Mouse (Mus musculus) MEL (cell line): Measurements from ENCODE around the gene Hps1. TPM values are rescaled to one million over a fixed set of nuclear protein-coding genes. Genes with fewer than 3 reads are reported as not detected.
A peak's percentile ranks its signal among the peaks of the same experiment; 100 is the strongest.

Experiments used
- DNase-seq: peaks from one replicate; pipeline ENCODE4 v3.0.0; 2011; ENCODE audit warnings: low read depth, low spot score
- H3K27ac ChIP-seq: 2 replicates; pipeline ENCODE4 v1.5.1; 2012; ENCODE audit warnings: low read depth, mild to moderate bottlenecking, control low read depth, low read length, moderate library complexity; ENCODE audit not compliant: control insufficient read depth
- H3K27me3 ChIP-seq, 2 experiments: fragments of 150-350 bp in 1 of 2; sonication (generic) in 1 of 2; 2 replicates each; pipeline ENCODE4 v1.6.1; 2012; ENCODE audit warnings: low read length in 2 of 2, mild to moderate bottlenecking in 2 of 2, improper control_type of control experiment in 1 of 2, moderate library complexity in 1 of 2; ENCODE audit not compliant: insufficient read depth in 2 of 2, control insufficient read depth in 1 of 2
- H3K36me3 ChIP-seq, 2 experiments: 2 replicates each; pipeline ENCODE4 v1.6.1; 2012 to 2014; ENCODE audit warnings: low read length in 2 of 2, improper control_type of control experiment in 1 of 2, inconsistent platforms in 1 of 2, mild to moderate bottlenecking in 1 of 2; ENCODE audit not compliant: insufficient read depth in 2 of 2, control insufficient read depth in 1 of 2
- H3K4me1 ChIP-seq, 2 experiments: fragments of 150-350 bp in 1 of 2; sonication (generic) in 1 of 2; 2 replicates each; pipeline ENCODE4 v1.6.1; 2012; ENCODE audit warnings: low read length in 2 of 2, improper control_type of control experiment in 1 of 2, mild to moderate bottlenecking in 1 of 2; ENCODE audit not compliant: insufficient read depth in 2 of 2, control insufficient read depth in 1 of 2
- H3K4me3 ChIP-seq, 2 experiments: fragments of 150-350 bp in 1 of 2; sonication (generic) in 1 of 2; 2 replicates each; pipeline ENCODE4 v1.5.1; 2012; ENCODE audit warnings: low read depth in 2 of 2, low read length in 2 of 2, mild to moderate bottlenecking in 2 of 2, moderate library complexity in 2 of 2, control low read depth in 1 of 2, improper control_type of control experiment in 1 of 2; ENCODE audit not compliant: control insufficient read depth in 1 of 2, insufficient read depth in 1 of 2
- H3K79me2 ChIP-seq: 2 replicates; pipeline ENCODE4 v1.6.1; 2012; ENCODE audit warnings: mild to moderate bottlenecking, low read length, moderate library complexity; ENCODE audit not compliant: control insufficient read depth, poor library complexity, insufficient read depth
- H3K9ac ChIP-seq: 2 replicates; pipeline ENCODE4 v1.6.1; 2012; ENCODE audit warnings: low read depth, mild to moderate bottlenecking, control low read depth, low read length, moderate library complexity; ENCODE audit not compliant: control insufficient read depth, poor library complexity, severe bottlenecking
- H3K9me3 ChIP-seq: fragments of 150-350 bp; sonication (generic); replicated peaks from 2 replicates; pipeline ENCODE4 v1.6.1; 2012; ENCODE audit warnings: mild to moderate bottlenecking, low read length, improper control_type of control experiment, moderate library complexity; ENCODE audit not compliant: insufficient read depth
- CTCF ChIP-seq, 3 experiments: IDR thresholded peaks in 2 of 3; conservative IDR thresholded peaks in 1 of 3; 2 replicates each; pipeline ENCODE4 v1.5.1; 2011 to 2012; ENCODE audit warnings: low read length in 3 of 3, low read depth in 2 of 3, mild to moderate bottlenecking in 2 of 3, improper control_type of control experiment in 1 of 3, inconsistent platforms in 1 of 3, mixed read lengths in 1 of 3, moderate library complexity in 1 of 3; ENCODE audit not compliant: control insufficient read depth in 1 of 3, insufficient read depth in 1 of 3, poor library complexity in 1 of 3, severe bottlenecking in 1 of 3
- ELF1 ChIP-seq: IDR thresholded peaks from 2 replicates; pipeline ENCODE4 v1.6.1; 2014; ENCODE audit warnings: low read depth, mild to moderate bottlenecking, inconsistent platforms, low read length, improper control_type of control experiment, moderate library complexity
- EP300 ChIP-seq, 2 experiments: IDR thresholded peaks; 2 replicates each; pipeline ENCODE4 v1.6.1; 2011; ENCODE audit warnings: improper control_type of control experiment in 2 of 2, low read length in 2 of 2, low read depth in 1 of 2, mild to moderate bottlenecking in 1 of 2
- ETS1 ChIP-seq: IDR thresholded peaks from 2 replicates; pipeline ENCODE4 v1.6.1; 2012; ENCODE audit warnings: low read depth, mild to moderate bottlenecking, inconsistent platforms, low read length, improper control_type of control experiment, moderate library complexity
- GATA1 ChIP-seq: IDR thresholded peaks from 2 replicates; pipeline ENCODE4 v1.6.1; 2011; ENCODE audit warnings: low read depth, low read length, improper control_type of control experiment
- JUND ChIP-seq: IDR thresholded peaks from 2 replicates; pipeline ENCODE4 v1.6.1; 2011; ENCODE audit warnings: low read depth, mild to moderate bottlenecking, improper control_type of control experiment, low read length
- MAFK ChIP-seq: IDR thresholded peaks from 2 replicates; pipeline ENCODE4 v1.6.1; 2011; ENCODE audit warnings: low read depth, mild to moderate bottlenecking, low read length, improper control_type of control experiment, borderline replicate concordance
- MAZ ChIP-seq: IDR thresholded peaks from 2 replicates; pipeline ENCODE4 v1.6.1; 2012; ENCODE audit warnings: low read depth, mild to moderate bottlenecking, inconsistent platforms, low read length, improper control_type of control experiment
- MEF2A ChIP-seq: IDR thresholded peaks from 2 replicates; pipeline ENCODE4 v1.6.1; 2014; ENCODE audit warnings: low read depth, mild to moderate bottlenecking, inconsistent platforms, low read length, improper control_type of control experiment; ENCODE audit not compliant: poor library complexity, insufficient replicate concordance, severe bottlenecking; ENCODE audit errors: extremely low read depth
- POLR2A ChIP-seq, 2 experiments: IDR thresholded peaks; 2 replicates each; pipeline ENCODE4 v1.6.1; 2011 to 2012; ENCODE audit warnings: low read length in 2 of 2, mild to moderate bottlenecking in 2 of 2, control low read depth in 1 of 2, improper control_type of control experiment in 1 of 2, low read depth in 1 of 2, moderate library complexity in 1 of 2; ENCODE audit not compliant: control insufficient read depth in 1 of 2, insufficient read depth in 1 of 2, poor library complexity in 1 of 2
- RAD21 ChIP-seq: IDR thresholded peaks from 2 replicates; pipeline ENCODE4 v1.6.1; 2011; ENCODE audit warnings: mild to moderate bottlenecking, low read depth, low read length, improper control_type of control experiment
- SMC3 ChIP-seq: IDR thresholded peaks from 2 replicates; pipeline ENCODE4 v1.6.1; 2011; ENCODE audit warnings: low read depth, low read length, improper control_type of control experiment
- TAL1 ChIP-seq: IDR thresholded peaks from 2 replicates; pipeline ENCODE4 v1.6.1; 2012; ENCODE audit warnings: mild to moderate bottlenecking, inconsistent platforms, low read length, moderate library complexity, mixed read lengths
- TBP ChIP-seq: IDR thresholded peaks from 2 replicates; pipeline ENCODE4 v1.8.0; 2011; ENCODE audit warnings: low read depth, low read length, improper control_type of control experiment
- TCF12 ChIP-seq: IDR thresholded peaks from 2 replicates; pipeline ENCODE4 v1.6.1; 2014; ENCODE audit warnings: low read depth, mild to moderate bottlenecking, inconsistent platforms, low read length, improper control_type of control experiment, moderate library complexity
- USF1 ChIP-seq: IDR thresholded peaks from 2 replicates; pipeline ENCODE4 v1.6.1; 2014; ENCODE audit warnings: low read depth, mild to moderate bottlenecking, inconsistent platforms, low read length, improper control_type of control experiment, moderate library complexity
- ZMIZ1 ChIP-seq: IDR thresholded peaks from 2 replicates; pipeline ENCODE4 v1.6.1; 2012; ENCODE audit warnings: low read depth, mild to moderate bottlenecking, inconsistent platforms, low read length, improper control_type of control experiment, moderate library complexity
- polyA plus RNA-seq, 2 experiments: library from polyadenylated mRNA; stranded (reverse) in 1 of 2; unstranded in 1 of 2; fragments of >175 nt in 1 of 2; fragments of >200 nt in 1 of 2; gene quantifications; 2 replicates each; pipeline versions ENCODE4 v1.2.1 to v1.2.4; 2012; ENCODE audit warnings: low replicate concordance in 2 of 2, low read depth in 1 of 2; ENCODE audit not compliant: insufficient read length in 2 of 2, insufficient read depth in 1 of 2, missing spikeins in 1 of 2
- total RNA-seq: library from RNA; depleted of rRNA; stranded (reverse); fragments of 300-350 nt; gene quantifications from 2 replicates; pipeline ENCODE4 v1.2.3, GENCODE M21; 2012

Hps1 gene
- total and polyA plus RNA-seq, 3 experiments: 22.6 to 43.3 TPM; not detected in 1

DNA sequence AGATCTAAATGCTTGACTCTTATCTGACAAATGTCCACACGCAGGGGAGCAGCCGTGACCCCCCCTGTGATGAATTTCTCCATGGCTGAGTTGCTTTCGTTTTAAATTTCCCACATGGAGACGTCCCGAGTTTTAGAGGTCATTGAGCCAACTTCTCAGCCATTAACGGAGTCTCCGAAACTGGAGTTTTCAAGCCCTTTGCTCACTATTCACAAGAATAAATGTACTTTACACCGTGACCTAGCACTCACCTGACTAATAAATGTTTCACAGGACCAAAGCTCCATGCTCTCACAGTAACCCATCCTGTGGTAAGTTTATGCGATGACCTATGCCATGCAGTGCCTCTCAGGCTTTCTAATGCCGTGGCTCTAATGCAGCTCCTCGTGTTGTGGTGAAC lies 29.6 kb downstream of the Hps1 start:
- peaks cover 13 to 35% of the 10 kb centered on the region in 2 experiments for H3K4me1 ChIP-seq

DNA sequence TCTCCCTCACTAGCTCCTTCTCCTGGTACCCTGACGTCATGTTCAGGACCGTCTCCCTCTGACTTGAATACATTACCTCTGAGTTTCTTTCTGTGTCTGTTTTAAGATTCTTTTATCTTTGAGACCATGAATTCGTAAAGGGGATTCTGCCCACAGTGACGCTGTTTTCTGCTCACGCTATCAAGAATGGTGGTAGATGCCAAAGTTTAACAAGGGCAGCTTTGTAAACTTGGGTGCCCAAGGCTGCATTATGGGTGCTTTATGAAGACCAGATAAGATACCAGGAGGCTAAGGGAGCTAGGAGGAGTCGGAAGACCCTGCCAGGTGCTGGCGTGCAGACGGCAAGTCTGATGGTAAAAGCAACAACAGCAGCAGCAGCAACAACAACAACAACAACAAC lies 33.1 kb downstream of the Hps1 start:
- Histone ChIP-seq H3K4me1 (peaks cover 13 to 38% of the 10 kb centered on the region in 2 experiments), H3K79me2 (no peaks in the 10 kb centered on the region; the same call in 1 of the 2 replicates), H3K9me3 (no peaks in the 10 kb centered on the region), H3K9ac (no peak overlapping the region), H3K27ac (peak overlapping the region; percentile 78; the same call in 1 of the 2 replicates), H3K36me3 (peaks cover 0 to 28% of the 10 kb centered on the region in 2 experiments; a peak in 2 of 4 replicates), H3K27me3 (no peaks in the 10 kb centered on the region), H3K4me3 (no peak overlapping the region)
- TF ChIP-seq MEF2A: peak; percentile 88; the same call in 1 of the 2 replicates
- peak; percentile 58 to 62; a peak in 3 of 4 replicates for TF ChIP-seq EP300 (IDR thresholded peaks at IDR 0.05; ENCODE audit: low read depth in 1 of 2, low read length in 2 of 2)
- TF ChIP-seq ETS1: peak; percentile 86
- TF ChIP-seq TAL1: peak; percentile 24
- TF ChIP-seq USF1: no peak
- TF ChIP-seq GATA1: peak; percentile 63
- TF ChIP-seq ELF1: no peak
- TF ChIP-seq TCF12: peak; percentile 86
- peak; percentile 49 for DNase-seq

More for the DNA sequence above, 29.6 kb downstream of the Hps1 start:
- H3K36me3 ChIP-seq: peaks cover 0 to 27% of the 10 kb centered on the region in 2 experiments; a peak in 2 of 4 replicates
- no peak overlapping the region for H3K27ac ChIP-seq
- no peaks in the 10 kb centered on the region for H3K9me3 ChIP-seq
- H3K79me2 ChIP-seq: peaks cover 5% of the 10 kb centered on the region; the same call in 1 of the 2 replicates
- H3K27me3 ChIP-seq: no peaks in the 10 kb centered on the region
- no peak overlapping the region for H3K4me3 ChIP-seq
- TF ChIP-seq JUND (no peak), MAZ (no peak), CTCF (IDR thresholded peaks at IDR 0.05 in 2 of 3, conservative IDR thresholded peaks at IDR 0.05 in 1 of 3; ENCODE audit: control insufficient read depth in 1 of 3, insufficient read depth in 1 of 3, low read depth in 2 of 3, low read length in 3 of 3, poor library complexity in 1 of 3, severe bottlenecking in 1 of 3) (no peak), RAD21 (no peak), EP300 (IDR thresholded peaks at IDR 0.05; ENCODE audit: low read depth in 1 of 2, low read length in 2 of 2) (no peak), MAFK (no peak), POLR2A (IDR thresholded peaks at IDR 0.05; ENCODE audit: control insufficient read depth in 1 of 2, insufficient read depth in 1 of 2, low read depth in 1 of 2, low read length in 2 of 2, poor library complexity in 1 of 2) (no peak), SMC3 (no peak), ZMIZ1 (no peak), TBP (no peak)
- TF ChIP-seq, all 39 proteins: peak for 0
- no peak overlapping the region for H3K9ac ChIP-seq
- no peak for DNase-seq
